Mouse (Mus musculus) heart, postnatal 4 days (tissue): Measurements from ENCODE around the gene Ncam1. TPM values are rescaled to one million over a fixed set of nuclear protein-coding genes. Genes with fewer than 3 reads are reported as not detected.

Experiments used
- DNase-seq: peaks from one replicate; pipeline ENCODE4 v3.0.0; 2021
- total RNA-seq, 2 experiments: library from RNA; stranded (reverse); gene quantifications; 2 replicates each; pipeline ENCODE4 v1.2.3; 2021

The Ncam1 gene
- total RNA-seq, 2 experiments from 2014 or later: 88.4 to 90.0 TPM

GRCm38 (mm10) chr9:49751466-49751865 is 47.3 kb downstream of the Ncam1 start:
- DNase-seq: no peak

GRCm38 (mm10) chr9:49746176-49746575 is 52.5 kb downstream of the Ncam1 start:
- no peak for DNase-seq

- peak; percentile 16 for DNase-seq
Observed at GRCm38 (mm10) chr9:49745696-49746095, 53.0 kb downstream of the Ncam1 start.

DNA sequence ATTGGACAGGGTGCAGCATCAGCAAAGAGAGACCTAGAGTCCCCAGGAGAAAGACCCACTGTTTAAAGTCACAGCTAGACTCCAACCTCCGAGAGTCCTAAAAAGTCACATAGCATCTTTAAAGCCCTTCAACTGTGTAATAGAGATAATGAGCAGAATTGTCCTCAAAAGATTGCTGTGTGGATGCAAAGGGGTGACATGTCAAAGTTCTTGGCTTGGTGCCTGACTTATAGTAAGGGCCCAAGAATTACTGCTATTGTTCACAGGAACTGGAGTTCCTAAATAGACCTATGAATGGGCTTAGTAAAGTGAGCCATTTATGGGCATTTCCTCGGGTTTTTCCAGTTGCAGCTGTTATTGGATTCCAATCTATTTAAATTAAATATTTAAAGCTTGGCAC is 54.4 kb downstream of the Ncam1 start:
- DNase-seq: no peak

GRCm38 (mm10) chr9:49739935-49740334 is 58.8 kb downstream of the Ncam1 start:
- DNase-seq: no peak

DNA sequence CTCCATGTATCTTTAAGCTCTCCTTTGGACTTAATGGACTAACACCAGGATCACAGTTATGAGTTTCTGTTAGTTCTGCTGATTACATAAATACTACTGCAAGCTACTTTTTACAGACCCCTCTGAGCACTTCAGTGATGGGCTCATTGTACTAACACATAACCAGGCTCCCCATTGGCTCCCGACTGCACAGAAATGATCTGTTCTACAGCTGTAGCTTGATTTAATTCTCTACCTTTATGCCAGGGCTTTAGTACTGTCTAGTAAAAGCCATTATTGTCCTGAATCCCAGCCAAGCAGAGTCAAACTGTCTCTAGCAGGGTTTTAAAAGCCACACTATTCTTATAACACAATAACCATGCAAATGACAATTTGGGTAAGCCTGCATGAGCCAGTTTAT is 60.2 kb downstream of the Ncam1 start:
- no peak for DNase-seq

DNA sequence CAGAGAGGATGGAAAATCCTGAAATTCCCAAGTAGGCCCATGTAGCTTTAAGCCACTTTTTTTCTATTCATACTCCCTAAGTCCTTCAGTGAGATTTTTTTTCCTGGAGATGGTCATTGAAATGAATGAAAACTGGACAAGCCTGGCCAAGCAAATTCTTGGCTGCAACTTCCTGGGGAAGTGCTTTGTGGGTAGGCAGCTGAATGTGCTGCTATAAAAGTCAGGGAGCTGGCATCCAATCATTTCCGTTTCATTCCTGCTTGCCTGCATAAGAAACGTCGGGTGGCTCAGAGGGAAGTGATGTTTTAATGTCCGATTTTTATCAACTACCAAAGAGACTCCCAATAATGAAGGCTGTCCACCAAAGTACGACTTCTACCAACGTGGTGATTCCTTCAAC is 61.6 kb downstream of the Ncam1 start:
- DNase-seq: no peak

GRCm38 (mm10) chr9:49734348-49735007 is 64.2 kb downstream of the Ncam1 start:
- DNase-seq: no peak

DNA sequence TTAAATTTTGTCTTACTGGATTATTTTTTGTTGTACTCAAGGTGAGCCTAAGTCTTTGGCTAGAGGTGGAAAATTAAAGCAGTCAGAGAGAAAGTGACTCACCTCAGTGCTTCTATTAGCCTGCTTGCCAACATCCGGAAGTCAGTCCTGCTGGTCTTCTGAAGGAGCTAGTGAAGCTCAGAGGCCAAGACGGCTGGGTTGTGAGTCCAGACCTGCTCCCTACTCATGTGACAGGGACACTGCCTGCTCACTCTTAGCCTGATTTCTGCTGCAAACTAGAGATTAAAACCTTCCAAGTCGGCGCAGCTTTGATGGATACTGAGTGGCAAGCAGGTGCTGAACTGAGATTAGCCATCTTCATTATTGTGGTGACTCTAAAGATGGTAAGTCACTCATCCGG is 65.0 kb downstream of the Ncam1 start:
- DNase-seq: no peak

- no peak for DNase-seq
Observed at GRCm38 (mm10) chr9:49729479-49729878, 69.2 kb downstream of the Ncam1 start.

DNA sequence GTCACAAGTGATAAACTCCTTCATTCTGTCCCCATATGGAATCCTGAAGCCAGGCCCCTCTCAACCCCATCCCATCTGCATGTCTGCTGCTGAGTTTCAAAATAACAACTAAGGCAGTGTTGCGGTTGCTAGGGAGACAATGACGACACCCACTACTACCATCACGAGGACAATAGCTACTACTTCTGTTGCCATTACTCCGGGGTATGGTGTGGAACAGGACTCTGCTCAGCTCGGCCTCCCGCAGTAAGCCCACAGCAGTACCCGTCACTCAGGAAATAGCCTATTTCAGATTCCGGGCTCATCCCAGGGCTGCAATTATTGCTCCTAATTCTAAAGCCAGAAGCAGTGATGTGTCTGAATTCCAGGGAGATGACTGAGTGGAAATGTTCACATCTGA is 70.5 kb downstream of the Ncam1 start:
- DNase-seq: no peak

- no peak for DNase-seq
Observed at GRCm38 (mm10) chr9:49722765-49723164, 76.0 kb downstream of the Ncam1 start.

DNA sequence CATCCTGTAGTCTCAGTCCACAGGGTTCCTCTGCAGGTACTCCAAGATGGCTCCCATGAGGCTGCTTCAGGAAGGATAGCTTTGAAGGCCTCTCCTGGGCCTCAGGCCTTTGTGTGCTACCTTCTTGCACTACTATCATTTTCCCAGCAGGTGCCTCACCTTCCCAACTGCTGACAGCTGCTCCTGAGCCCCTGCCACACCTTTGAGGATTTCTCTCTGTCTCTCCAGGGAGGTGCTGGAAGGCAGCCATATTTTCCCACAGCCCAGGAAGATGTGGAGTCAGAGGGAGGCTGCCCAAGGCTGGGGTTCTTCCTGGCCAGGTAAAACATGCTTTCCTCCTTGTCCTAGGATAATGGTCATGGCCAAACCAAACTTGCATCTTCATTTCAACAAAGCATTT is 83.6 kb downstream of the Ncam1 start:
- DNase-seq: peak; percentile 23

DNA sequence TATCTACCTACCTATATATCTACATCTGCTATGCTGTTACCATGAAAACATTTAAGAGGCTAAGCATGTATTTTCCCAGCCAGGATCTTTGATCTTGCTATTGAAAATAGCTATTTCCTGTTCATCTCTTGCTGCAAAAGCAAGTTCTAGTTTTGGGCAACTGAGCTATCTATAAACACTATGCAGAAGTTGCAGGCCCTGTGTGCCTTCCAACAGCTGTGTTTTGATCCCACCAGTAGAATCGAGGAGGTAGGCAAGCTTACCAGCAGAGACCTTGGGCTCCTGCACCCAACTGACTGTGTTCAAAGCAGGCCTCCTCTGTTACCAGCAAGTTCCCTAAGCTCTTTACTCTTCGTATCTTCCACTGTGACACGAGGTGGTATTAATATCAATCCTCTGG is 84.6 kb downstream of the Ncam1 start:
- DNase-seq: no peak

DNA sequence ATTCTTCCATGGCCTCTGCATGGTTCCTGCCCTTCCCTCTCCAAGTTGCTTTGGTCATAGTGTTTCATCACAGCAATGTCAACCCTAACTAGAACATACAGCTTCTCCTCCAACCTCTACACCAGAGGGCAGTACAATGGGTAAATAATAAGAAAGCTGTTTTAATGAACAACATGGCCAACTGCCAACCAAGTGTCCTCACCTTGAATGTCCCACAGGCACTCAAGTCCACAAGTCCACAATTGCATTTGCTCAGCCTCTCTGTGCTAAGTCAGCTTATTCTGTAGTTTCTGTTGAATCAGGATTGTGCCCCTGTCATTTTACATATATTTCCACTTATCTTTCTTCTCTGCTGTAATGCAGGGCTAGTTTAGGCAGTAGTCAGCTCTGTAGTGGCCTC is 91.1 kb downstream of the Ncam1 start:
- no peak for DNase-seq

- no peak for DNase-seq
Observed at GRCm38 (mm10) chr9:49704196-49704967, 94.3 kb downstream of the Ncam1 start.

DNA sequence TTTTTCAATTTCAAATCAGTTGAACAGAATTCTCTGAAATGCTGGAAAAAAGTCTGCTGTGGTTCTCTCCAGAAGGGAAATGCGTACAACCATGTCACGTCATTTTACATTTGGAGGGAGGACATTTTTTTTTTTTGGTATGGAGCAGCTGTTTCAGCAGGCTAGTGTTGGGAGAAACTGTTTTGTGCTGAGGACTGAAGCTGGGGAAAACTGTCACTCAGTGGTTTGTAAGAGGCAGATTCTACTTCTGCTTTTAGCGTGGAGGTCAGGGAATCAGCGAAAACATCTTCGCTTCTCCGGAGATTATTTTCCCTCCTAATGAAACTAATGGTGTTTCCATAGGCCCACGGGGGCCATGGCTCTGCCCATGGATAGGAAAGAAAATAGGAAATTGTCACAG is 103.4 kb downstream of the Ncam1 start:
- DNase-seq: no peak

DNA sequence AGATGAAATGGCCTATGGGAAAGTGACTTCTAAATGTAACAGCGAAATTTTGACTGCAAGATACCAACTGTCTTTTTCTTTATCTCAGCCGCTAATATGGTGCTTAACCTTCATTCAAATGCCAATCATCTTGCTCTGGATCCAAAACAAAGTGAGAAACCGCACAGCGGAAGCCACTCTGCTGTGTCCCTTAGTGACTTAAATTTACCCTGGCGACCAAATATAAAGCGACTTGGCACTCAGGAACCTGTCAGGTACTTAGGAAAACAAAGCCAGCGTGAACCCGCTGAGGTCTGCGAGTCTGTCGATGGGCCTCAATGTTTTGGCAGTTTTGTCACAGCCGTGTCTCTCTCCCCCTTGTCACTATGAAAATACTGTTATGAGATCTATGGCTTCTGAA is 105.9 kb downstream of the Ncam1 start:
- no peak for DNase-seq

- DNase-seq: no peak
Observed at GRCm38 (mm10) chr9:49691344-49691743, 107.4 kb downstream of the Ncam1 start.

DNA sequence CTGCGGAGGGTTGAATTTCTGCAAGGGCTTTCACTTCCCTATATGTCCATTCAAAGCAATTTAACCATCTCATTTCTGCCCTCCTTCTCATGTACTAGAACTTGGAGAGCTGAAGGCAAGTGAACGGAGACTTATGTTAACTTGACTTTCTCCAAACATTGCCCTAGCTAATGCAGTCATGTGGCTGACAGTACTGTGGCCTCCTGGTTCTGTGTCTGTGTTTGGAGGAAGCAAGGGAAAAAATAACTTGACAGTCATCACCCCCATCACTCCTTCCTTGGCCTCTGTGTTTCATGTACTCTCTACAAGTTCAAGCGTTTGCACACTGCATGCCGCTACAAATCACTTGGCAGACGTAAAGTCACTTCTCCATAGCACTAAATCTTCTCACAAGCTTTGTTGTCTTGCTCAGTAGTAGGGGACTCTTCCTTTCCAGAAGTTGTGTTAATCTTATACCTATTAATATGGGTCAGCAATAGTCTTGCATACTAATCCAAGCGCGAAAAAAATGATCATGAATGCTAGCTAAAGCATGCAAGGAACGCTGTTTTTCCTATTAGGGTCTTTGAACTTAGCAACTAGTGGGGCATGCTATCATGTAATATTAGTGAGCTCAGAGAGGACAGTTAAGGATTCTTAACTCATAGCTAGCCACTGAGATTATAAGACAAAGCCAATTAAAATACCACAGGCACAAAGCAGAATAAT is 115.0 kb downstream of the Ncam1 start:
- DNase-seq: no peak

GRCm38 (mm10) chr9:49681848-49682469 is 116.8 kb downstream of the Ncam1 start:
- no peak for DNase-seq

DNA sequence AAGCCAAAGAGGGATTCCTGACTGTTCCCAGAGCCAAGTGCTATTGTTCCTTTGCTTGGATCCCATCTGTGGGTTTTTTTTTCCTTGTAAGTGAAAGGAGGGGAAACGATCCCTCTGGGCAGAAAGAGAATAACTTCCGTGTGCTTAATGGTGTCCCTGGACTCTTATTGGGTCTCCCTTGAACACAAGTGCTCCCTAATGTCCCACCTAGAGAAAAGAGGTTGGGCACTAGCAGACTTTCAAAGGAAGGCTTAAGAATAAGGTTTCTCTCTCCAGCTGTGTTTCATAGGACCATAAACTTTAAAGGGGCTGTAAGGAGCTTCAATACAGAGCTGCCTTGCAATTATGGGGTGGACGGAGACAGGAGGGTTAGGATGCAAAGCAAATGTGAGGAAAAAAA is 119.5 kb downstream of the Ncam1 start:
- no peak for DNase-seq
